Mouse (Mus musculus): ENCODE measurements at regions not wholly inside any gene's neighbourhood (a gene's known extent, or its start where the extent isn't known, plus 50 kb on each side); places are given as distances from the start of the nearest gene placed in this dataset.

DNA sequence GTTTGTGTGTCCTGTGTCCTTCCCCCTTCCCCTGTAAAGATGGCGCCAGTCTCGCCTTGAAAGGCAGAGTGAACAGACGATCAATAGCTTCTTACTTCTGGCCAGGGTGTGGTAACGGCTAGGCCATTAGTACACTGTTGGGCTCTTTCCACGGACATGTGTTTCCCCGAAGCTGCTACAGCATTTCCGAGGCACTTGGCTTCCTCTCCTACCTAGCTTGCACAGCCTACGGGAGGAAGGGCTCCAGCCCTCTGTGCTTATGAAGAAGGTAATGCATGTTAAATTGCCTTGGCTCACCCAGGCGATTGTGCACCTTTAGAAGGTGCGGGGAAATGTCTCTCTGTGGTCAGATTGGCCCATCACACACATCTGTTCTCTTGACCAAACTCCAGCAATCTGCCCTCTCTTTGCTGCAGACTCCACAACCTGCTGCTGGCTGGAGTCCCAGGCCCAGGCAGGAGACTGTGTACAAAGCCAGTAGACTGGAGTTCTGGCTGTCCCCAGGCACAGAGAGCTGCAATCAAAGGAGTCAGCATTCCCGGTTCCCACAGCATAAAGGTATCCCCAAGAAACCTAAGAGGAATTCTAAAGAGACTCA, 208.7 kb downstream of the Snx10 start:
- no peak for TF ChIP-seq CTCF (IDR thresholded peaks at IDR 0.05; ENCODE audit: borderline replicate concordance, control insufficient read depth, extremely low read depth, insufficient read depth, low read length, poor library complexity)
- TF ChIP-seq POLR2A (IDR thresholded peaks at IDR 0.05; ENCODE audit: control insufficient read depth, extremely low read depth, insufficient read depth, low read length, poor library complexity): no peak

All from thymus, adult 2 months (tissue).